Mouse (Mus musculus) ovary, postnatal 36 days (tissue): Measurements from ENCODE around the gene Zscan22.
"Not testable (repeated sequence)": the region's sequence is repeated elsewhere in the genome, so short reads cannot be mapped to it uniquely, and the experiment has no call there.

ENCODE experiments used
- DNase-seq: peaks from one replicate; pipeline ENCODE4 v3.0.0; 2022; ENCODE audit warnings: low spot score, mixed read lengths

Zscan22 gene

GRCm38 (mm10) chr7:12927693-12928589 is 30.3 kb downstream of the Zscan22 start:
- DNase-seq: peak; percentile 36

- DNase-seq: no peak
Observed at GRCm38 (mm10) chr7:12933615-12934140, 36.1 kb downstream of the Zscan22 start.

GRCm38 (mm10) chr7:12934808-12935207 is 37.2 kb downstream of the Zscan22 start:
- no peak for DNase-seq

- not testable (repeated sequence) for DNase-seq
Observed at GRCm38 (mm10) chr7:12937254-12937803, 39.7 kb downstream of the Zscan22 start.

GRCm38 (mm10) chr7:12940599-12940998 is 43.0 kb downstream of the Zscan22 start:
- no peak for DNase-seq

- DNase-seq: no peak
Observed at GRCm38 (mm10) chr7:12943488-12943887, 45.9 kb downstream of the Zscan22 start.

GRCm38 (mm10) chr7:12949032-12949871 is 51.6 kb downstream of the Zscan22 start:
- DNase-seq: peak; percentile 85

- DNase-seq: no peak
Observed at GRCm38 (mm10) chr7:12949872-12950229, 52.2 kb downstream of the Zscan22 start.

- no peak for DNase-seq
Observed at GRCm38 (mm10) chr7:12954896-12955295, 57.3 kb downstream of the Zscan22 start.

- no peak for DNase-seq
Observed at GRCm38 (mm10) chr7:12957511-12957910, 59.9 kb downstream of the Zscan22 start.
